Mouse (Mus musculus): ENCODE data around the gene Atp13a3. TPM values are rescaled to one million over a fixed set of nuclear protein-coding genes. Genes with fewer than 3 reads are reported as not detected.
A peak's percentile ranks its signal among the peaks of the same experiment; 100 is the strongest.

Atp13a3 gene
- polyA plus RNA-seq, 2 experiments, result 15.4 to 31.8 TPM

DNA sequence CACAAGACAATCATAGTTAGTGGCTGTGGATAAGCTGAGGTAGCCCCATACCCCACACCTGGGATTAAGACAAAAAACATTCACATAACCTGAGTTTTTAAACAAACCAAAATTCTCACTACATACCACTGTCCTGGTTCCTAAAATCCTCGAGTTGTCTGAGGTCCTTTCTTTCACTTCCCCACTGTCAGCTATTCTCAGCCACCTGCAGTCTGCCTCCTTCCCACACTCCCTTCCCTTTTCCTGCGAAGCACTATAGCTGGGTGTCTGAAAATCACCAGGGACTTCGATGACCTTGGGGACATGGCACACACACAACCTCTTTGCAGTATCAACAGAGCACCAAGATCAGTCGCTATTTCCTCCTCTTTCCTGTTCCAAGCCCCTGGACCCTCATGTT lies 41.9 kb upstream of the Atp13a3 start:
- WGBS, result 64% methylated on average over 4 of the region's 4 CpGs
- H3K4me2 ChIP-seq (replicated peaks; ENCODE audit: low read depth, low read length, severe bottlenecking), result no peak overlapping the region
- DNase-seq (ENCODE audit: low spot score) (no peak), ATAC-seq (ENCODE audit: low FRiP score, low read depth) (no peak)
- no peaks in the 10 kb centered on the region for H3K27me3 ChIP-seq (ENCODE audit: control insufficient read depth, insufficient read depth, low read length)
- H3K9me3 ChIP-seq (ENCODE audit: control insufficient read depth, low read length), result no peaks in the 10 kb centered on the region
- no peak overlapping the region for H3K4me3 ChIP-seq (replicated peaks; ENCODE audit: low read length)
- H3K4me1 ChIP-seq (ENCODE audit: control insufficient read depth, insufficient read depth, low read length), result no peaks in the 10 kb centered on the region
- H3K9ac ChIP-seq (ENCODE audit: low read depth, low read length, severe bottlenecking), result no peak overlapping the region
- no peaks in the 10 kb centered on the region for H3K36me3 ChIP-seq (ENCODE audit: control insufficient read depth, insufficient read depth, low read length)
- H3K27ac ChIP-seq (replicated peaks; ENCODE audit: low read depth, low read length), result no peak overlapping the region
- no peak for TF ChIP-seq POLR2A (IDR thresholded peaks at IDR 0.05; ENCODE audit: borderline replicate concordance, extremely low read depth, insufficient read depth, insufficient read length)

DNA sequence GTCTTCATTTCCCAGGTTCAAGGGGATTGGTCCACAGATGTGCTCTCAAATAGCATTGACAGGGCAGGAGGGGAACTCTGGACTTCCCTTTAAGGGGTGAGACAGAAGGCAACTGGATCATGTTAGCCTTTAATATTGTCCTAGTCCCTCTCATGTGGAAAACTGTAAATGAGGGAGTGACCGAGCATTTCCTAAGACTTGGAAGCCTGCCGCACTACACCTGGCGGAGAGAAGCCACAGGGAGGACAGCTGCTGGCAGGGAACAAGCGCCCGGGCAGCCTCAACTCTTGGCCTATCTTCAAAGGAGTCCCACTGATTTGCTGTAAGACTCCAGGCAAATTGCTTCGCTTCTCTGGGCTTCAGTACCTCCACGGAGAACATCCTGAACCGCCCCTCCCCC lies 37.6 kb upstream of the Atp13a3 start:
- Histone ChIP-seq H3K27ac (replicated peaks; ENCODE audit: low read depth, low read length) (no peak overlapping the region), H3K36me3 (ENCODE audit: control insufficient read depth, insufficient read depth, low read length) (no peaks in the 10 kb centered on the region), H3K27me3 (ENCODE audit: control insufficient read depth, insufficient read depth, low read length) (no peaks in the 10 kb centered on the region), H3K9me3 (ENCODE audit: control insufficient read depth, low read length) (no peaks in the 10 kb centered on the region), H3K4me2 (replicated peaks; ENCODE audit: low read depth, low read length, severe bottlenecking) (no peak overlapping the region), H3K4me1 (ENCODE audit: control insufficient read depth, insufficient read depth, low read length) (no peaks in the 10 kb centered on the region), H3K4me3 (replicated peaks; ENCODE audit: low read length) (no peak overlapping the region), H3K9ac (ENCODE audit: low read depth, low read length, severe bottlenecking) (no peak overlapping the region)
- peak; percentile 23 for DNase-seq (ENCODE audit: low spot score)
- 36% methylated on average over 8 of the region's 8 CpGs for WGBS
- TF ChIP-seq POLR2A (IDR thresholded peaks at IDR 0.05; ENCODE audit: borderline replicate concordance, extremely low read depth, insufficient read depth, insufficient read length), result no peak
- ATAC-seq (ENCODE audit: low FRiP score, low read depth), result no peak

DNA sequence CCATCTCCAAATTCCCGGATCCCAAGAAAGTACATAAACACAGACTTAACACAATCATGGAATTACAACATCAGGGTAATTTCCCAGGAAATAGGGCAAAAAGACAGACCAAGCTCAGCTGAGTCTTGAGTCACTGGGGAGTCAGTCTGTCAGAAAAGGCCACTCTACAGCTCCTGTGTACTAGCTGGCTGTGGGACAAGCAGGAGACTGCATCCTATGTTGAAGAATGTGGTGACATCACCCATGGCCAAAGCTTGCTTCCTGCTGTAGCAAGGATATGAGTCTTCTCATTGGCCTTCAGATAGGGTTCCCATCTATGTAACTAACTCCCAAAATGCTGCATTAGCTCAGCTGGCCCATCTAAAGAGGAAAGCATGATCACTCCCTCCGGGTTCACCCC lies 36.7 kb upstream of the Atp13a3 start:
- no peak for TF ChIP-seq POLR2A (IDR thresholded peaks at IDR 0.05; ENCODE audit: borderline replicate concordance, extremely low read depth, insufficient read depth, insufficient read length)
- DNase-seq (ENCODE audit: low spot score) (no peak), ATAC-seq (ENCODE audit: low FRiP score, low read depth) (no peak)
- H3K4me1 ChIP-seq (ENCODE audit: control insufficient read depth, insufficient read depth, low read length), result no peaks in the 10 kb centered on the region
- no peak overlapping the region for H3K27ac ChIP-seq (replicated peaks; ENCODE audit: low read depth, low read length)
- no peaks in the 10 kb centered on the region for H3K27me3 ChIP-seq (ENCODE audit: control insufficient read depth, insufficient read depth, low read length)
- H3K4me2 ChIP-seq (replicated peaks; ENCODE audit: low read depth, low read length, severe bottlenecking), result no peak overlapping the region
- no peak overlapping the region for H3K9ac ChIP-seq (ENCODE audit: low read depth, low read length, severe bottlenecking)
- no peaks in the 10 kb centered on the region for H3K36me3 ChIP-seq (ENCODE audit: control insufficient read depth, insufficient read depth, low read length)
- H3K9me3 ChIP-seq (ENCODE audit: control insufficient read depth, low read length), result no peaks in the 10 kb centered on the region
- 90% methylated on average over 2 of the region's 2 CpGs for WGBS
- no peak overlapping the region for H3K4me3 ChIP-seq (replicated peaks; ENCODE audit: low read length)

DNA sequence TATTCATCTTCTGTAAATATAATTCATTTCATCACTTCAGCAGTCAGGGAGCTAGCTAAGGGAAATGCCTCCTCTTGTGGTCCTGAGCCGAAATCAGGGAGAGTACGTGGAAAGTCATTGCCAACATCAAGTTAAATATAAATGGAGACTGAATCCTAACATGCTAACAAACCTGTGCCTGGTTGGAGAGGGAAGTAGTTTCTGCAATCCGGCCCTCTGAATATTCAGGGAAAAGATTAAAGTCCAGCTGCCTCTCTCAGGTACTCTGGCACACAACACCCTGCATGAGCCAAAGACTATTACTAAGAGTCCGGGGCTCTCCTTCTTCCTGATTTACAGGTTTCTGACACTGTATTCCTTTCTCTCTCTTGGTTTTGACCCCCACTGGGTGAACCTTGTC lies 35.6 kb upstream of the Atp13a3 start:
- Histone ChIP-seq H3K4me2 (replicated peaks; ENCODE audit: low read depth, low read length, severe bottlenecking) (no peak overlapping the region), H3K9me3 (ENCODE audit: control insufficient read depth, low read length) (no peaks in the 10 kb centered on the region), H3K9ac (ENCODE audit: low read depth, low read length, severe bottlenecking) (no peak overlapping the region), H3K4me1 (ENCODE audit: control insufficient read depth, insufficient read depth, low read length) (no peaks in the 10 kb centered on the region), H3K27ac (replicated peaks; ENCODE audit: low read depth, low read length) (no peak overlapping the region), H3K36me3 (ENCODE audit: control insufficient read depth, insufficient read depth, low read length) (no peaks in the 10 kb centered on the region), H3K27me3 (ENCODE audit: control insufficient read depth, insufficient read depth, low read length) (no peaks in the 10 kb centered on the region), H3K4me3 (replicated peaks; ENCODE audit: low read length) (no peak overlapping the region)
- DNase-seq (ENCODE audit: low spot score) (no peak), ATAC-seq (ENCODE audit: low FRiP score, low read depth) (no peak)
- no peak for TF ChIP-seq POLR2A (IDR thresholded peaks at IDR 0.05; ENCODE audit: borderline replicate concordance, extremely low read depth, insufficient read depth, insufficient read length)
- WGBS, result 84% methylated on average over 4 of the region's 4 CpGs

DNA sequence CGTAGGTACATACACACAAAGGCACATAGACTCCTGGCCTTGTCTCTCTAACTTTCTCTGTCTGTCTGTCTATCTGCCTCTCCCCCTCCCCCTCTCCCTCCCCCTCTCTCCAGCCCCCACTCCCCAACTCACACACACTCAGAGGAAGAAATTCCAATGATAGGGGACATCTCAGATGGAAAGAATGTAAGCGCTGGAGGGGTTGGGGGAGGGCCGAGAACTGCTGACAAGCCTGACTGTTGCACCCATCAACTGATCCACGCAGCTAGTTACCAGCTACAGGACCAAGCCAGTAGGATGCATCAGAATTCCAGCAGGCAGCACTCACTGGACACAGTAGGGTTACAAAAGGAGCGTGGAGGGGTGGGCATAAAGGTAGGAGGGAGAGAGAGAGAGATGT lies 34.1 kb upstream of the Atp13a3 start:
- no peaks in the 10 kb centered on the region for H3K9me3 ChIP-seq (ENCODE audit: control insufficient read depth, low read length)
- no peak overlapping the region for H3K9ac ChIP-seq (ENCODE audit: low read depth, low read length, severe bottlenecking)
- no peak overlapping the region for H3K27ac ChIP-seq (replicated peaks; ENCODE audit: low read depth, low read length)
- H3K27me3 ChIP-seq (ENCODE audit: control insufficient read depth, insufficient read depth, low read length), result no peaks in the 10 kb centered on the region
- DNase-seq (ENCODE audit: low spot score) (no peak), ATAC-seq (ENCODE audit: low FRiP score, low read depth) (no peak)
- H3K4me2 ChIP-seq (replicated peaks; ENCODE audit: low read depth, low read length, severe bottlenecking), result no peak overlapping the region
- no peak overlapping the region for H3K4me3 ChIP-seq (replicated peaks; ENCODE audit: low read length)
- no peak for TF ChIP-seq POLR2A (IDR thresholded peaks at IDR 0.05; ENCODE audit: borderline replicate concordance, extremely low read depth, insufficient read depth, insufficient read length)
- H3K36me3 ChIP-seq (ENCODE audit: control insufficient read depth, insufficient read depth, low read length), result no peaks in the 10 kb centered on the region
- H3K4me1 ChIP-seq (ENCODE audit: control insufficient read depth, insufficient read depth, low read length), result no peaks in the 10 kb centered on the region
- WGBS, result 73% methylated on average over 5 of the region's 5 CpGs

DNA sequence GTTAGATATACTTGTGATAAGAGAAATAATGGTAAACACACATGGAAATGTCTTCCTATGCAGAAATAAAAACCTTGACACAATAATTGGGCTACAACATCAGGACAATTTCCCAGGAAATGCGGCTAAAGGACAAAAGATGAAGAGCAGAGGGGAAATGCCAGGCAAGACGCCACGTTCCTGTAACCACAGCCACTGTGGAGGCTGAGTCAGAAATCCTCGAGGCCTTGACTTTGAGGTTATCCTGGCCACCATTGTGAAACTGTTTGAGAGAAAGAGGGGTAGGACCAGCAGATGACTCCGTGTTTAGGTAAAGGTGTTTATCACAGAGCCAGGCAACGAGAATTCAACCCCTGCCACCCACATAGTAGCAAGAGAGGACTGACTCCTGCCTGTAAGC lies 33.6 kb upstream of the Atp13a3 start:
- Histone ChIP-seq H3K4me1 (ENCODE audit: control insufficient read depth, insufficient read depth, low read length) (no peaks in the 10 kb centered on the region), H3K27me3 (ENCODE audit: control insufficient read depth, insufficient read depth, low read length) (no peaks in the 10 kb centered on the region), H3K27ac (replicated peaks; ENCODE audit: low read depth, low read length) (no peak overlapping the region), H3K4me3 (replicated peaks; ENCODE audit: low read length) (no peak overlapping the region), H3K36me3 (ENCODE audit: control insufficient read depth, insufficient read depth, low read length) (no peaks in the 10 kb centered on the region), H3K4me2 (replicated peaks; ENCODE audit: low read depth, low read length, severe bottlenecking) (no peak overlapping the region), H3K9ac (ENCODE audit: low read depth, low read length, severe bottlenecking) (no peak overlapping the region), H3K9me3 (ENCODE audit: control insufficient read depth, low read length) (no peaks in the 10 kb centered on the region)
- ATAC-seq (ENCODE audit: low FRiP score, low read depth) (no peak), DNase-seq (ENCODE audit: low spot score) (no peak)
- WGBS, result 74% methylated on average over 6 of the region's 6 CpGs
- TF ChIP-seq POLR2A (IDR thresholded peaks at IDR 0.05; ENCODE audit: borderline replicate concordance, extremely low read depth, insufficient read depth, insufficient read length), result no peak

Measured in limb, embryonic 14.5 days (tissue).